Mouse (Mus musculus) heart, adult 2 months (tissue): ENCODE measurements around the gene Snd1. TPM values are rescaled to one million over a fixed set of nuclear protein-coding genes. Genes with fewer than 3 reads are reported as not detected.

Experiments
- DNase-seq, 2 experiments: peaks; one replicate each; pipeline ENCODE4 v3.0.0; 2021
- H3K27ac ChIP-seq: fragments of 200-600 bp; 2 replicates; pipeline ENCODE4 v1.8.1; 2022
- H3K27me3 ChIP-seq: fragments of 200-500 bp; 2 replicates; pipeline ENCODE4 v1.6.1; 2012; ENCODE audit warnings: mild to moderate bottlenecking, low read length, inconsistent platforms, mixed read lengths; ENCODE audit not compliant: control insufficient read depth, insufficient read depth
- H3K36me3 ChIP-seq: fragments of 200-500 bp; 2 replicates; pipeline ENCODE4 v1.6.1; 2012; ENCODE audit warnings: low read length, inconsistent platforms; ENCODE audit not compliant: control insufficient read depth, insufficient read depth
- H3K4me1 ChIP-seq: fragments of 200-500 bp; 2 replicates; pipeline ENCODE4 v1.6.1; 2011; ENCODE audit warnings: low read length; ENCODE audit not compliant: control insufficient read depth, insufficient read depth
- H3K4me3 ChIP-seq: fragments of 200-600 bp; 2 replicates; pipeline ENCODE4 v1.8.1; 2022
- H3K79me2 ChIP-seq: fragments of 200-500 bp; replicated peaks from 2 replicates; pipeline ENCODE4 v1.6.1; 2012; ENCODE audit warnings: mild to moderate bottlenecking, inconsistent platforms, low read length, moderate library complexity, mixed read lengths; ENCODE audit not compliant: control insufficient read depth, insufficient read depth
- H3K9ac ChIP-seq: fragments of 200-500 bp; 2 replicates; pipeline ENCODE4 v1.6.1; 2012; ENCODE audit warnings: low read depth, mild to moderate bottlenecking, control low read depth, inconsistent platforms, low read length, mixed read lengths
- CTCF ChIP-seq: fragments of 200-600 bp; IDR thresholded peaks from 2 replicates; pipeline ENCODE4 v1.8.1; 2022; ENCODE audit warnings: antibody characterized with exemption, mild to moderate bottlenecking, moderate library complexity
- EP300 ChIP-seq: fragments of 200-500 bp; IDR thresholded peaks from 2 replicates; pipeline ENCODE4 v1.6.1; 2011; ENCODE audit warnings: low read depth, low read length, control low read depth; ENCODE audit not compliant: insufficient read depth
- POLR2A ChIP-seq: fragments of 200-500 bp; IDR thresholded peaks from 2 replicates; pipeline ENCODE4 v1.6.1; 2011; ENCODE audit warnings: mild to moderate bottlenecking, low read depth, low read length, control low read depth; ENCODE audit not compliant: insufficient read depth
- WGBS: fragments of 180-500 bp; shearing (Covaris S2); methylation state at CpG from one replicate; pipeline ENCODE4 v1.1.7; 2018; 5-methylcytosine and 5-hydroxymethylcytosine counted together
- intact Hi-C: fragments of 180-260 bp; cut with DNase I; formaldehyde crosslinking; loops from one replicate; pipeline ENCODE4 v1.15.1; 2025
- polyA plus RNA-seq: library from polyadenylated mRNA; depleted of rRNA; stranded (reverse); fragments of >200 nt; gene quantifications from 2 replicates; pipeline ENCODE4 v1.2.3, GENCODE M21; 2012
- total RNA-seq, 2 experiments: library from RNA; stranded (reverse); gene quantifications; 2 replicates each; pipeline ENCODE4 v1.2.3; 2021

Snd1 gene
- total and polyA plus RNA-seq, 3 experiments, result 39.9 to 74.1 (median 62.4) TPM

DNA sequence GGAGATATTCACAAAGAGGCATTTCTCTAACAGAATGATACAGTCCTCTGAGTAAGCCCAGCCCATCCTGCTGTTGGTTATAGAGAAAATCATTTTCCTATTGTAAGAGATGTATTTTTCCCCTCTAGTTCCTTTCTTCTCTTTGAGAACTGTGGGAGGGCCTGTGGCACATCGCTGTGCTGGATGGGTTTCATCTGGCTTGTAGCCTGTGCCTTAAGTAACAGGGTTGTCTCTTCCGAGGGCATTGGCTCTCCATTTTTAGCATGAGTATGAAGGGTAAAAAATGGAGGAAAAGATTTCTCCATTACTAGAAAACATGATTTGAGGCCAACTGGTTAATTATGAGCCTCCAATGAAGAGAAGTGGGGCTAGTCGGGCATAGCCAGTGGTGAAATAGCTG, 140.5 kb downstream of the Snd1 start:
- peaks cover 11% of the 10 kb centered on the region for H3K4me1 ChIP-seq
- no peak overlapping the region for H3K27ac ChIP-seq
- H3K27me3 ChIP-seq, result no peaks in the 10 kb centered on the region
- TF ChIP-seq CTCF (no peak), EP300 (no peak), POLR2A (no peak)
- H3K36me3 ChIP-seq, result peaks cover 4% of the 10 kb centered on the region; the same call in 1 of the 2 replicates
- WGBS, result 69% methylated on average over 3 of the region's 3 CpGs
- no peak for DNase-seq
- H3K79me2 ChIP-seq, result no peaks in the 10 kb centered on the region
- intact Hi-C loops, result no loop called here
- H3K4me3 ChIP-seq, result no peak overlapping the region
- H3K9ac ChIP-seq, result no peak overlapping the region

GRCm38 (mm10) chr6:28615966-28616365, 141.0 kb downstream of the Snd1 start:
- WGBS, result 67% methylated on average over 3 of the region's 3 CpGs

DNA sequence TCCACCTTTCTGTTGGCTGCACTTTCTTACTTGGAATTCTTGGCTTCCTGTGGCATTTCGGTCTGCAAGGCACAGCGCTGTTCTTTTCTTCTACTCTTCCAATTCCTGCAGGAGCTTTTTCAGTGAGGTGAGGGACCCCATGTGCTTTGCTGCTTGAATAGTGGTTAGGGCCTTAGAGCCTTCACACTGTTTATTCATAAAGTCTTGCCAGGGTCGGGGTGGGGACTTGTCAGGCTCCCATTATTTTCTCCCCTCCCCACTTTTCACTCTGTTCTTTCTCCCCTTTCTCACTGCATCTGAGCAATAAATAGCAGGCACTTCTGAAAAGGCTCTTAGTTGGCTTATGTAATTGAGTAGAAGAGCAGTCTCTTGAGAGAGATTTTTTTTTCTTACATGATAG, 143.4 kb downstream of the Snd1 start:
- H3K4me3 ChIP-seq, result no peak overlapping the region
- DNase-seq, result no peak
- peaks cover 12% of the 10 kb centered on the region for H3K4me1 ChIP-seq
- no peak overlapping the region for H3K9ac ChIP-seq
- H3K27ac ChIP-seq, result peak overlapping the region; percentile 12; the same call in 1 of the 2 replicates
- H3K36me3 ChIP-seq, result peaks cover 14% of the 10 kb centered on the region; the same call in 1 of the 2 replicates
- no peaks in the 10 kb centered on the region for H3K27me3 ChIP-seq
- H3K79me2 ChIP-seq, result no peaks in the 10 kb centered on the region
- 37% methylated on average over 3 of the region's 3 CpGs for WGBS
- intact Hi-C loops, result no loop called here
- TF ChIP-seq POLR2A, result no peak
- TF ChIP-seq CTCF, result no peak
- no peak for TF ChIP-seq EP300

More at GRCm38 (mm10) chr6:28615966-28616365, 141.0 kb downstream of the Snd1 start:
- TF ChIP-seq CTCF, result no peak
- TF ChIP-seq EP300, result no peak
- TF ChIP-seq POLR2A, result no peak
- peaks cover 11% of the 10 kb centered on the region for H3K4me1 ChIP-seq
- no peak overlapping the region for H3K27ac ChIP-seq
- no peak overlapping the region for H3K9ac ChIP-seq
- no peaks in the 10 kb centered on the region for H3K79me2 ChIP-seq
- no peaks in the 10 kb centered on the region for H3K27me3 ChIP-seq
- no peak overlapping the region for H3K4me3 ChIP-seq
- intact Hi-C loops, result no loop called here
- peaks cover 4% of the 10 kb centered on the region; the same call in 1 of the 2 replicates for H3K36me3 ChIP-seq
- DNase-seq, result no peak

DNA sequence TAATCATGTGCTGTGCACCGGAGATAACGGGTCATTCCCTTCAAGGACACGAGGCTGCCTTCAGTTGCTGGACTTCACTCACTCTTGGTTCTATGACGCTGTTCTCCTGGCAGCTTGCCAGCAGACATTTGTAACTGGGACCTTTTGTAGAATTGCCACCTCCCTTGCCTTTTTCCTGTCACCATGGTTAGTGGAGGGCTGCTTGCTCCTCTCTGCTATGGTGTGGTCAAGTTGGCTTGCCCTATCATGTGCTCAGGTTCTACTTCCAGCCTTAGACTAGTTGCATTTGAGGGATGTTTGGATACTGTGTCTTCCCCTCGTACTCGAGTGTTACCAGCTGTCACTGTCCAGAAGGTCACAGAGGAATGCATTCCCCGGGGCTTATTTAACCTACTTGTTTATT, 143.8 kb downstream of the Snd1 start:
- DNase-seq, result peak; percentile 72
- intact Hi-C loops, result no loop called here
- H3K79me2 ChIP-seq, result no peaks in the 10 kb centered on the region
- TF ChIP-seq CTCF, result no peak
- TF ChIP-seq EP300, result no peak
- TF ChIP-seq POLR2A, result no peak
- peaks cover 14% of the 10 kb centered on the region; the same call in 1 of the 2 replicates for H3K36me3 ChIP-seq
- 5% methylated on average over 7 of the region's 7 CpGs for WGBS
- no peaks in the 10 kb centered on the region for H3K27me3 ChIP-seq
- no peak overlapping the region for H3K9ac ChIP-seq
- H3K4me3 ChIP-seq, result 0 out of 2 replicates have a peak overlapping the region, but pooled peaks have one; percentile 4
- H3K27ac ChIP-seq, result peak overlapping the region; percentile 53
- peaks cover 12% of the 10 kb centered on the region for H3K4me1 ChIP-seq

GRCm38 (mm10) chr6:28621431-28621830, 146.5 kb downstream of the Snd1 start:
- Histone ChIP-seq H3K4me1 (peaks cover 10% of the 10 kb centered on the region), H3K27ac (no peak overlapping the region)
- intact Hi-C loops, result no loop called here

DNA sequence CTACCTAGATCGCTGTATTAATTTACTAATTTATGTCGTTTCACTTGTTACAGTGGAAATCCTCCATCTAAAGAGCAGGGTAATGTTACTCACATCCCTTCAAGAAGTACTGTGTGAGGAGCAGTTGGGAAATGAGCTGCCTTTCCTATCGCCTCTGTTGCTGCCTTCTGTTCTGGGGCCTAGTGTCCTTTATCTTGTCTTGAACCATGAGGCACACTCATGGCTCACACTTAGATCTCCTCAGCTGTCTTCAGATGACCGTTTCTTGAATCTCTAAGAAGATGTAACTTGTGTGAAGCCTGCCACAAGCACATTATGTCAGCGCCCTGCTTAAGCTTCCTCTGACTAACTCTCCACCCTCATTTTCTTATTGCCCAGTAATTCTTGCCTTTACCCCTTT, 147.0 kb downstream of the Snd1 start:
- H3K79me2 ChIP-seq, result no peaks in the 10 kb centered on the region
- WGBS, result 79% methylated on average over 5 of the region's 5 CpGs
- peaks cover 14% of the 10 kb centered on the region; the same call in 1 of the 2 replicates for H3K36me3 ChIP-seq
- no peak overlapping the region for H3K4me3 ChIP-seq
- no peak for DNase-seq
- no peaks in the 10 kb centered on the region for H3K27me3 ChIP-seq
- TF ChIP-seq POLR2A (no peak), EP300 (no peak), CTCF (no peak)
- no peak overlapping the region for H3K27ac ChIP-seq
- intact Hi-C loops, result no loop called here
- H3K4me1 ChIP-seq, result peaks cover 10% of the 10 kb centered on the region
- H3K9ac ChIP-seq, result no peak overlapping the region

More at GRCm38 (mm10) chr6:28621431-28621830, 146.5 kb downstream of the Snd1 start:
- 74% methylated on average over 4 of the region's 4 CpGs for WGBS
- TF ChIP-seq CTCF, result no peak
- TF ChIP-seq POLR2A, result no peak
- no peak for TF ChIP-seq EP300
- Histone ChIP-seq H3K4me3 (no peak overlapping the region), H3K9ac (no peak overlapping the region), H3K36me3 (peaks cover 14% of the 10 kb centered on the region; the same call in 1 of the 2 replicates), H3K79me2 (no peaks in the 10 kb centered on the region), H3K27me3 (no peaks in the 10 kb centered on the region)
- no peak for DNase-seq
